Mouse (Mus musculus) midbrain, embryonic 15.5 days (tissue): ENCODE measurements around the gene Selp. TPM values are rescaled to one million over a fixed set of nuclear protein-coding genes. Genes with fewer than 3 reads are reported as not detected.

Experiments
- ATAC-seq: fragments of 200-750 bp; cut with Nextera tagmentation; replicated peaks from 2 replicates; pipeline ENCODE4 v1.8.0; 2017; ENCODE audit warnings: moderate TSS enrichment
- H3K27ac ChIP-seq: fragments of 300-500 bp; sonication (generic); 2 replicates; pipeline ENCODE4 v1.5.1; 2015; ENCODE audit warnings: mild to moderate bottlenecking, inconsistent platforms
- H3K27me3 ChIP-seq: fragments of 300-500 bp; sonication (generic); replicated peaks from 2 replicates; pipeline ENCODE4 v1.6.1; 2015; ENCODE audit warnings: inconsistent platforms
- H3K36me3 ChIP-seq: fragments of 300-500 bp; sonication (generic); replicated peaks from 2 replicates; pipeline ENCODE4 v1.6.1; 2015; ENCODE audit warnings: inconsistent platforms
- H3K4me1 ChIP-seq: fragments of 300-500 bp; sonication (generic); 2 replicates; pipeline ENCODE4 v1.6.1; 2015; ENCODE audit warnings: inconsistent platforms
- H3K4me2 ChIP-seq: fragments of 300-500 bp; sonication (generic); 2 replicates; pipeline ENCODE4 v1.6.1; 2015; ENCODE audit warnings: inconsistent platforms, mild to moderate bottlenecking, moderate library complexity
- H3K4me3 ChIP-seq: fragments of 300-500 bp; sonication (generic); 2 replicates; pipeline ENCODE4 v1.5.1; 2015; ENCODE audit warnings: mild to moderate bottlenecking, inconsistent platforms
- H3K9ac ChIP-seq: fragments of 300-500 bp; sonication (generic); 2 replicates; pipeline ENCODE4 v1.6.1; 2015; ENCODE audit warnings: mild to moderate bottlenecking, inconsistent platforms
- H3K9me3 ChIP-seq: fragments of 300-500 bp; sonication (generic); 2 replicates; pipeline ENCODE4 v1.6.1; 2016; ENCODE audit warnings: inconsistent platforms
- WGBS: fragments of 180-500 bp; shearing (Covaris S2); methylation state at CpG from one replicate; pipeline ENCODE4 v1.1.7; 2015; ENCODE audit warnings: mixed read lengths; 5-methylcytosine and 5-hydroxymethylcytosine counted together
- polyA plus RNA-seq: library from polyadenylated mRNA; unstranded; fragments of >200 nt; fragmentation: Nextera tagmentation; extraction: Ambion mirVana; gene quantifications from 2 replicates; pipeline ENCODE4 v1.2.1, GENCODE M21; 2015

Gene Selp
- polyA plus RNA-seq, 1 experiment from 2014 or later: not detected

DNA sequence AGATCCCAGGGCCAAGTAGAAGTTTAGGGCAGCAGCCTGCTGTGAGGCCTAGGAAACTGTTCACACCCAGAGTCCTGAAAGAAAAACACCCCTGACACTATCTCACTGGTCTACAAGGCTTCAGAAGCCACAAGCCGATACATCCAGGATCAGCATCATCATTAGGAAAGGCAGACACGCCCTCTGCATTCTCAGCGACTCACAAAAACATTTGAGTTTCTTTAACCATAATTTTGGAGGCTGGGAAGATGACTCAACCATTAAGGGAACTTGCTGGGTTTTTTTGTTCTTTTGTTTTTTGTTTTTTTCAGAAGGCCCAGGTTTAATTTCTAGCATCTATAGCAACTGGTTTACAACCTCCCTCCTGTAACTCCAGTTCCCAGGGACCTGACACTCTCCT is 8.8 kb downstream of the Selp start:
- ATAC-seq: no peak
- WGBS: 80% methylated on average over 3 of the region's 3 CpGs
- no peak overlapping the region for H3K4me2 ChIP-seq
- H3K4me3 ChIP-seq: no peak overlapping the region
- H3K9me3 ChIP-seq: no peaks in the 10 kb centered on the region
- H3K9ac ChIP-seq: no peak overlapping the region
- H3K27me3 ChIP-seq: no peaks in the 10 kb centered on the region
- no peaks in the 10 kb centered on the region for H3K36me3 ChIP-seq
- H3K4me1 ChIP-seq: no peaks in the 10 kb centered on the region
- no peak overlapping the region for H3K27ac ChIP-seq

DNA sequence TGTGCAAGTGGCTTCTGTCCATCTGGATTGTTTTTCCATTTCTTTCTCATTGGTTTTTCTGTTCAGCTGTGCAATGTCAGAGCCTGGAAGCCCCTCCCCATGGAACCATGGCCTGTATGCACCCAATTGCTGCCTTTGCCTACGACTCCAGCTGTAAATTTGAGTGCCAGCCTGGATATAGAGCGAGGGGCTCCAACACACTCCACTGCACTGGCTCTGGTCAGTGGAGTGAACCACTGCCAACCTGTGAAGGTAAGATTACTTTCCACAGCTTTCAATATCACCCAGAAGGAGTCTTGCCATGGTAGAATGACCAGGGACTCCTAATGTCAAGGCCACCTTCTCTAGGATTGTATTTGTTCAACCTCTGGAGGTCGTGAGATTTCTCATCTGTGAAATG is 14.9 kb downstream of the Selp start:
- WGBS: 72% methylated on average over 3 of the region's 3 CpGs
- no peak overlapping the region for H3K9ac ChIP-seq
- no peak overlapping the region for H3K4me3 ChIP-seq
- no peak overlapping the region for H3K4me2 ChIP-seq
- H3K27ac ChIP-seq: no peak overlapping the region
- H3K36me3 ChIP-seq: no peaks in the 10 kb centered on the region
- no peaks in the 10 kb centered on the region for H3K9me3 ChIP-seq
- H3K27me3 ChIP-seq: no peaks in the 10 kb centered on the region
- no peak for ATAC-seq
- H3K4me1 ChIP-seq: no peaks in the 10 kb centered on the region

GRCm38 (mm10) chr1:164132609-164133008 is 17.5 kb downstream of the Selp start:
- H3K4me2 ChIP-seq: no peak overlapping the region
- no peak overlapping the region for H3K27ac ChIP-seq
- H3K9me3 ChIP-seq: no peaks in the 10 kb centered on the region
- no peaks in the 10 kb centered on the region for H3K36me3 ChIP-seq
- no peak overlapping the region for H3K9ac ChIP-seq
- no peaks in the 10 kb centered on the region for H3K4me1 ChIP-seq
- 75% methylated on average over 1 of the region's 1 CpGs for WGBS
- ATAC-seq: no peak
- H3K27me3 ChIP-seq: no peaks in the 10 kb centered on the region
- H3K4me3 ChIP-seq: no peak overlapping the region

DNA sequence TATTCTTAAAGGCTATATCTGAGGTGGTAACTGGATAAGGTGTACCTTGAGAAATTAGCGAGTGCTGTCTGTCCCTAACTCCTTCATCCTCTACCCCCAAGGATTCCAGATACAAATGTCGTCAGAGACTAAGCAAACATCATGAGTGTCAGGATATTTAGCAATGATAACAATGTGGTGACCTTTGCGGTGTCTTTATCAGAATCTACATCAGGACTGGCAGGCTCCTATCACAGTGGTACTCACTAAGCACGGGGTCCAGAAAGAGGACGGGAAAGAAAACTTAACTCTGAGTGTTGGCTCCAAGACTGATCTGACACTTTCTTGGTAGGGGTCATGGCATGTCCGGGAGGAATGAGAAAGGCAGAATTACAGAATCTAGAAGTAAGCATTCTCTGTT is 19.0 kb downstream of the Selp start:
- ATAC-seq: no peak
- WGBS: 86% methylated on average over 6 of the region's 6 CpGs
- Histone ChIP-seq H3K4me3 (no peak overlapping the region), H3K4me2 (no peak overlapping the region), H3K9me3 (no peaks in the 10 kb centered on the region), H3K9ac (no peak overlapping the region), H3K27ac (no peak overlapping the region), H3K27me3 (no peaks in the 10 kb centered on the region), H3K4me1 (no peaks in the 10 kb centered on the region), H3K36me3 (no peaks in the 10 kb centered on the region)

- no peak overlapping the region for H3K9ac ChIP-seq
- 73% methylated on average over 5 of the region's 5 CpGs for WGBS
- H3K27ac ChIP-seq: no peak overlapping the region
- no peak overlapping the region for H3K4me2 ChIP-seq
- H3K4me1 ChIP-seq: no peaks in the 10 kb centered on the region
- no peak overlapping the region for H3K4me3 ChIP-seq
- no peaks in the 10 kb centered on the region for H3K36me3 ChIP-seq
- no peaks in the 10 kb centered on the region for H3K9me3 ChIP-seq
- H3K27me3 ChIP-seq: no peaks in the 10 kb centered on the region
- no peak for ATAC-seq
Measured at GRCm38 (mm10) chr1:164135360-164135759, 20.3 kb downstream of the Selp start.

GRCm38 (mm10) chr1:164135960-164136359 is 20.9 kb downstream of the Selp start:
- no peak overlapping the region for H3K4me2 ChIP-seq
- ATAC-seq: no peak
- WGBS: 79% methylated on average over 11 of the region's 11 CpGs
- H3K9ac ChIP-seq: no peak overlapping the region
- no peak overlapping the region for H3K27ac ChIP-seq
- no peak overlapping the region for H3K4me3 ChIP-seq
- no peaks in the 10 kb centered on the region for H3K9me3 ChIP-seq
- H3K4me1 ChIP-seq: no peaks in the 10 kb centered on the region
- H3K27me3 ChIP-seq: no peaks in the 10 kb centered on the region
- no peaks in the 10 kb centered on the region for H3K36me3 ChIP-seq

DNA sequence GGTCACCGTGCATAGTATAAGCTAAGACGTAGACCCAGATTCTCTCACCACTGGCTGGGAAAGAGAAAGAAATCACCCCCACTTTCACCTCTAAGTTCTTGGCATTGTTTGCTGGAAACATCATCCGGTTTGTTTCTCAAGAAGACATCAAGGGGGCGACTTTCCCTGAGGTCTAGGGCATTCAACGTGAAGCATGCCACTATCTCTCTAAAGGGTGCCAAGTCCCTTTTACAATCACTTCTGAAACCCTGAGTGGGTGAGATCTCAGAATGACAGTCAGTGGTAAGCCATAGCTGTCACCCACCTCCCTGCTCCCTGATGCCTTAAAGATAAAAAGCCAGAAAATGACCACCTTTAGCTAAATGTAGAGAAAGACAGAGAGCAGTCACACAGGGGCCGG is 21.6 kb downstream of the Selp start:
- Histone ChIP-seq H3K27me3 (no peaks in the 10 kb centered on the region), H3K9me3 (no peaks in the 10 kb centered on the region), H3K4me3 (no peak overlapping the region), H3K4me2 (no peak overlapping the region), H3K4me1 (no peaks in the 10 kb centered on the region), H3K36me3 (no peaks in the 10 kb centered on the region), H3K9ac (no peak overlapping the region), H3K27ac (no peak overlapping the region)
- WGBS: 80% methylated on average over 6 of the region's 6 CpGs
- no peak for ATAC-seq

- no peak overlapping the region for H3K9ac ChIP-seq
- no peak overlapping the region for H3K4me2 ChIP-seq
- 6% methylated on average over 5 of the region's 5 CpGs for WGBS
- no peaks in the 10 kb centered on the region for H3K27me3 ChIP-seq
- no peak overlapping the region for H3K27ac ChIP-seq
- H3K4me1 ChIP-seq: no peaks in the 10 kb centered on the region
- H3K36me3 ChIP-seq: no peaks in the 10 kb centered on the region
- H3K4me3 ChIP-seq: no peak overlapping the region
- no peaks in the 10 kb centered on the region for H3K9me3 ChIP-seq
- ATAC-seq: peak; percentile 93
Measured at GRCm38 (mm10) chr1:164138365-164139130, 23.5 kb downstream of the Selp start.

DNA sequence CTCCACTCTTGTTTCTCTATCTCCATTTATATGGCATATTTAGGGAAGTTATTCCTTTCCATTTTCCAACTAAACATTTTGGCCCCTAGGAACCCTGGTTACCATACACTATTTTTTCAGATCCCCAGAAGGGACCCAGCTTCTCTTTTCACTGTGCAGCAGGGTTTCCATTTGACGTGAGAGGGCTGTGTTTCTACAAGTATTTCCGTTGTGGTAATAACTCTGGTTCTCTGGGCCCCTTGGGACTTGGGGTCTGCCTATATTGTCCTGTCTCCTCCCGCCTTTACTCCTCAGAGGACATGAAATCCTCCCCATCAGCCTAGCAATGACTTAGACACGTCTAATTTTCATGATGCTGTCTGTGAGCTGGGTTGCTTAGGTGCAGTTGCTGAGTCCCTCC is 24.4 kb downstream of the Selp start:
- Histone ChIP-seq H3K4me1 (no peaks in the 10 kb centered on the region), H3K9me3 (no peaks in the 10 kb centered on the region), H3K27me3 (no peaks in the 10 kb centered on the region), H3K36me3 (no peaks in the 10 kb centered on the region), H3K4me3 (no peak overlapping the region), H3K4me2 (no peak overlapping the region), H3K27ac (no peak overlapping the region), H3K9ac (no peak overlapping the region)
- WGBS: 78% methylated on average over 4 of the region's 4 CpGs
- ATAC-seq: no peak

GRCm38 (mm10) chr1:164149083-164149482 is 34.0 kb downstream of the Selp start:
- ATAC-seq: no peak
- H3K36me3 ChIP-seq: no peaks in the 10 kb centered on the region
- H3K4me3 ChIP-seq: no peak overlapping the region
- no peak overlapping the region for H3K4me2 ChIP-seq
- H3K27ac ChIP-seq: no peak overlapping the region
- H3K4me1 ChIP-seq: no peaks in the 10 kb centered on the region
- 95% methylated on average over 7 of the region's 7 CpGs for WGBS
- H3K9me3 ChIP-seq: no peaks in the 10 kb centered on the region
- H3K9ac ChIP-seq: no peak overlapping the region
- H3K27me3 ChIP-seq: no peaks in the 10 kb centered on the region

GRCm38 (mm10) chr1:164151387-164152088 is 36.5 kb downstream of the Selp start, which contains the start of gene F5:
F5 (plus strand) TSS chr1:164151838.
- Histone ChIP-seq H3K4me1 (no peaks in the 10 kb centered on the region), H3K4me3 (no peak within 1 kb of the TSS), H3K27me3 (no peaks in the 10 kb centered on the region), H3K4me2 (no peak within 1 kb of the TSS; the same call in 1 of the 2 replicates), H3K9ac (no peak within 1 kb of the TSS), H3K36me3 (no peaks in the 10 kb centered on the region), H3K27ac (no peak within 1 kb of the TSS), H3K9me3 (no peaks in the 10 kb centered on the region)
- WGBS: 11% methylated on average over 16 of the region's 16 CpGs
- ATAC-seq: no peak

- H3K36me3 ChIP-seq: no peaks in the 10 kb centered on the region
- ATAC-seq: no peak
- no peak overlapping the region for H3K9ac ChIP-seq
- WGBS: 89% methylated on average over 5 of the region's 5 CpGs
- H3K27me3 ChIP-seq: no peaks in the 10 kb centered on the region
- H3K4me2 ChIP-seq: no peak overlapping the region
- H3K4me1 ChIP-seq: no peaks in the 10 kb centered on the region
- H3K4me3 ChIP-seq: no peak overlapping the region
- no peaks in the 10 kb centered on the region for H3K9me3 ChIP-seq
- H3K27ac ChIP-seq: no peak overlapping the region
Measured at GRCm38 (mm10) chr1:164152836-164153235, 37.8 kb downstream of the Selp start.

GRCm38 (mm10) chr1:164154983-164155382 is 39.9 kb downstream of the Selp start:
- H3K27ac ChIP-seq: no peak overlapping the region
- no peak overlapping the region for H3K4me3 ChIP-seq
- H3K27me3 ChIP-seq: no peaks in the 10 kb centered on the region
- ATAC-seq: no peak
- no peaks in the 10 kb centered on the region for H3K36me3 ChIP-seq
- H3K9me3 ChIP-seq: no peaks in the 10 kb centered on the region
- WGBS: 88% methylated on average over 3 of the region's 3 CpGs
- no peak overlapping the region for H3K9ac ChIP-seq
- H3K4me1 ChIP-seq: no peaks in the 10 kb centered on the region
- no peak overlapping the region for H3K4me2 ChIP-seq
